Mouse (Mus musculus) macrophage (primary cell): ENCODE measurements around the gene Gm17662. TPM values are rescaled to one million over a fixed set of nuclear protein-coding genes. Genes with fewer than 3 reads are reported as not detected.

ENCODE experiments used
- polyA plus RNA-seq: library from polyadenylated mRNA; stranded (reverse); fragments of 250-400 nt; gene quantifications from 3 replicates; pipeline ENCODE4 v1.2.4, GENCODE M21; 2018; ENCODE audit warnings: inconsistent platforms

Gene Gm17662
- polyA plus RNA-seq, 1 experiment from 2014 or later: not detected

Other genes starting within 250 kb of the Gm17662 start
- not detected in 3 replicates for gene C8b, start 91.0 kb upstream of the Gm17662 start, polyA plus RNA-seq
- not detected in 3 replicates for gene C8a, start 19.1 kb downstream of the Gm17662 start, polyA plus RNA-seq
- gene Fyb2, start 56.1 kb downstream of the Gm17662 start, polyA plus RNA-seq: 0.06 to 0.15 TPM in 2 of 3 replicates, not detected in the other